Mouse (Mus musculus): ENCODE results near the gene Cyp4f16. TPM values are rescaled to one million over a fixed set of nuclear protein-coding genes. Genes with fewer than 3 reads are reported as not detected.

The Cyp4f16 gene
- polyA plus RNA-seq (2017; shearing (Covaris generic)) = 8.0 TPM

DNA sequence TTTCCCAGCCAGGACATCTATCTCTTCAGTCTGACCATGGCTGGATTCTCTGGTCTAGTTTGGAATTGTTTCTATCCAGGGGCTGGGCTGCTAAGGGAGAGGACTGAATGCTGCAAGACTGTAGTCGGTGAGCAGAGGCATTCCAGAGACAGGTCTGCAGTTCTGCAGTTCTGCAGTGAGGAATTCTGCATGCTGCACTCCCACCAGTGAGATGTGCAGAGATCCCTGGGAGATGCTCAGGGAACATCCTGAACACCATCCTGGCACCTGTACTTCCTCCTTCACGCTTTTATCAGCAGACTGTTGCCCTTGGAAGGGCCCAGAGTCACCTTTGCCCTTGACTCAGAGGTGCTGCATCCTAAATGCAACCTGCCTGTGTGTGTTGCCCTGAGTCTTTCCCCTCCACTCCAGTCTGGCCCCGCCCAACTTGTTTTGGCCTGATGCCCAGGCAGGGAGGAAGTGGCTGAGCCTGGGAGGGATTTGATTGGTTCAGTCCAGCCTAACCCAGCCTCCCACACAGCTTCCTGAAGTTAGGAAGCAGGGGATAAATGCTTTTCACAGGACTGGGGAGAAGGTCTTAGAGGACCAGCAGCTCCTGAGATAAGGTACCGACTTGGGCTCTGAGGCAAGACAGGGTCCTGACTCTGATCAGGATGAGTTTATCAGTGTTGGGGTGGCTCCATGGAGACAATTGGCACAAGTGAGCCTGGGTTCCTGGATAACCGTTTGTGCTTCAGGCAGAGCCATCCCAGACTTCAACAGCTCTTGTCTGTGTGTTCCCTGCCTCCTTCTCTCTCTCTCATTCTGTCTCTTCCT is at the start of gene Cyp4f16:
Cyp4f16 (plus strand) TSS at position 508 of the 816 bp plus-strand sequence.

DNA sequence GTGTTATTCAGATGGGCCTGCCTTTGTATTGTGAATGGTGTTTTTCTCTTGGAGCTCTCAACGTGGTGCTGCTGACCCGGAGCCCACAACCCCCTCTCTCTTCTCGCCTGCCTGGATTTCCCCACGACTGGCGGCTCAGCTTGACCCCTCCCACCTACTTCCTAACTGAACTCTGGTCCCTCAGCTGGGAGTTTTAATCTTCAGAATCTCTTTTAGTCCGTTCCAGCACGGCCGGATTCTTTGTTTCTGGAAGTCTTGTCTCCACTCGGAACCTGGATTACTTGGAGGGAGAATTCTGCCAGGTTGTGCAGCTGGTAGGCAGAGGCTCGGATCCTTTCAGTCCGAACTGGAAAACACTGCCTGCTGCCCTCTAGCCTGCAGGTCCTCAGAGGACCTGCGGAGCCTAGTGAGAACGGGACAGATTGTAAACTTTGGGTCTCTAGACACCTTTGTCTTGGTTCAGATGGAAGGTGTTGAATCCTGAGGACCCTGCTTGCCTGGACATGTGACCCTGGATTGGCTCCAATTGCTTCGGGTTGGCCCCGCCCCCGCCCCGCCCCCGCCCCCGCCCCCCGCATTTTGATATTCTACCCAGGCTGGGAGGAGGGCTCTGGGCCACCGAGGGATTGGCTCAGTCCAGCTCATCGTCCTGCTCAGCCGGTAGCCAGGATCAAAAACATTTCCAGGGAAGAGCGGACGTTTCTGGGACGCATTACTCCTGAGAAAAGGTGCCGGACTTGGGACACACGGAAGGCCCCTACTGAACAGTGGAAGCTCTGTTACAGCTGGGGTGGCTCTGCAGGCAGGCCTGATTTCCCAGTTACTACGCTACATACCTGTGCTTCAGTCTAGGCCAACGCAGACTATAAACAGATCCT is 30.3 kb upstream of the Cyp4f16 start, which contains the start of gene Cyp4f17:
Cyp4f17 (plus strand) TSS at position 200 of the 878 bp plus-strand sequence.

Other genes starting within 250 kb of the Cyp4f16 start
- 225 TPM for gene Akap8, start 215.3 kb upstream of the Cyp4f16 start, polyA plus RNA-seq (2017; shearing (Covaris generic))
- 290 TPM for gene Akap8l, start 186.0 kb upstream of the Cyp4f16 start, polyA plus RNA-seq (2017; shearing (Covaris generic))
- 34.4 TPM for gene Wiz, start 147.1 kb upstream of the Cyp4f16 start, polyA plus RNA-seq (2017; shearing (Covaris generic))
- gene Rasal3, start 133.0 kb upstream of the Cyp4f16 start, polyA plus RNA-seq (2017; shearing (Covaris generic)) = 731 TPM
- 107 TPM for gene Pglyrp2, start 112.4 kb upstream of the Cyp4f16 start, polyA plus RNA-seq (2017; shearing (Covaris generic))
- gene Cyp4f39, start 83.8 kb upstream of the Cyp4f16 start, polyA plus RNA-seq (2017; shearing (Covaris generic)) = 0.53 TPM
- 4.2 TPM for gene Cyp4f17, start 30.5 kb upstream of the Cyp4f16 start, polyA plus RNA-seq (2017; shearing (Covaris generic))
- 0.13 TPM for gene Cyp4f37, start 84.8 kb downstream of the Cyp4f16 start, polyA plus RNA-seq (2017; shearing (Covaris generic))
- gene Cyp4f40, start 122.3 kb downstream of the Cyp4f16 start, polyA plus RNA-seq (2017; shearing (Covaris generic)) = not detected
- gene Cyp4f15, start 149.1 kb downstream of the Cyp4f16 start, polyA plus RNA-seq (2017; shearing (Covaris generic)) = not detected

All from CD4-positive, CD25-positive, alpha-beta regulatory T cell (primary cell).